Mouse (Mus musculus): Measurements from ENCODE around the gene Polg. TPM values are rescaled to one million over a fixed set of nuclear protein-coding genes. Genes with fewer than 3 reads are reported as not detected.
A peak's percentile ranks its signal among the peaks of the same experiment; 100 is the strongest.

Gene Polg
- polyA plus RNA-seq, 1 experiment from 2014 or later, result 23.0 TPM

- Histone ChIP-seq H3K27ac (ENCODE audit: low read depth, low read length) (peak overlapping the region; percentile 99), H3K9ac (replicated peaks; ENCODE audit: low read depth, low read length) (peak overlapping the region; percentile 99), H3K9me3 (ENCODE audit: control insufficient read depth, low read length) (no peaks in the 10 kb centered on the region), H3K36me3 (ENCODE audit: control insufficient read depth, insufficient read depth, low read length) (no peaks in the 10 kb centered on the region), H3K27me3 (ENCODE audit: control insufficient read depth, insufficient read depth, low read length) (no peaks in the 10 kb centered on the region), H3K4me1 (ENCODE audit: control insufficient read depth, insufficient read depth, low read length) (peaks cover 18% of the 10 kb centered on the region; the same call in 1 of the 2 replicates), H3K4me3 (ENCODE audit: low read depth, low read length) (peak overlapping the region; percentile 90), H3K4me2 (ENCODE audit: low read depth, low read length) (peak overlapping the region; percentile 94)
- under 1% methylated on average over 34 of the region's 35 CpGs for WGBS
- ATAC-seq (ENCODE audit: low read depth), result peak; percentile 12; the same call in 1 of the 2 replicates
These were observed 32.9 kb upstream of the Polg start for GRCm38 (mm10) chr7:79498965-79499595.

- Histone ChIP-seq H3K9me3 (ENCODE audit: control insufficient read depth, low read length) (no peaks in the 10 kb centered on the region), H3K36me3 (ENCODE audit: control insufficient read depth, insufficient read depth, low read length) (no peaks in the 10 kb centered on the region), H3K4me1 (ENCODE audit: control insufficient read depth, insufficient read depth, low read length) (peaks cover 18% of the 10 kb centered on the region; the same call in 1 of the 2 replicates), H3K27me3 (ENCODE audit: control insufficient read depth, insufficient read depth, low read length) (no peaks in the 10 kb centered on the region), H3K4me2 (ENCODE audit: low read depth, low read length) (peak overlapping the region; percentile 94), H3K27ac (ENCODE audit: low read depth, low read length) (peak overlapping the region; percentile 76), H3K4me3 (ENCODE audit: low read depth, low read length) (peak overlapping the region; percentile 90; the same call in 1 of the 2 replicates), H3K9ac (replicated peaks; ENCODE audit: low read depth, low read length) (0 out of 2 replicates have a peak overlapping the region, but pooled peaks have one; percentile 99)
- no peak for ATAC-seq (ENCODE audit: low read depth)
- WGBS, result 7% methylated on average over 6 of the region's 6 CpGs
These were observed 32.2 kb upstream of the Polg start for GRCm38 (mm10) chr7:79498356-79498755.

- Histone ChIP-seq H3K4me1 (ENCODE audit: control insufficient read depth, insufficient read depth, low read length) (peaks cover 14% of the 10 kb centered on the region; the same call in 1 of the 2 replicates), H3K4me2 (ENCODE audit: low read depth, low read length) (peak overlapping the region; percentile 94; the same call in 1 of the 2 replicates), H3K27me3 (ENCODE audit: control insufficient read depth, insufficient read depth, low read length) (no peaks in the 10 kb centered on the region), H3K9me3 (ENCODE audit: control insufficient read depth, low read length) (no peaks in the 10 kb centered on the region), H3K27ac (ENCODE audit: low read depth, low read length) (peak overlapping the region; percentile 76), H3K9ac (replicated peaks; ENCODE audit: low read depth, low read length) (no peak overlapping the region), H3K4me3 (ENCODE audit: low read depth, low read length) (no peak overlapping the region), H3K36me3 (ENCODE audit: control insufficient read depth, insufficient read depth, low read length) (no peaks in the 10 kb centered on the region)
- peak; percentile 4; the same call in 1 of the 2 replicates for ATAC-seq (ENCODE audit: low read depth)
- 3% methylated on average over 20 of the region's 20 CpGs for WGBS
These were observed 31.5 kb upstream of the Polg start for GRCm38 (mm10) chr7:79497701-79498115.

- Histone ChIP-seq H3K4me2 (ENCODE audit: low read depth, low read length) (peak overlapping the region; percentile 94; the same call in 1 of the 2 replicates), H3K36me3 (ENCODE audit: control insufficient read depth, insufficient read depth, low read length) (no peaks in the 10 kb centered on the region), H3K27ac (ENCODE audit: low read depth, low read length) (peak overlapping the region; percentile 76), H3K4me1 (ENCODE audit: control insufficient read depth, insufficient read depth, low read length) (peaks cover 11% of the 10 kb centered on the region; the same call in 1 of the 2 replicates), H3K4me3 (ENCODE audit: low read depth, low read length) (0 out of 2 replicates have a peak overlapping the region, but pooled peaks have one; percentile 10), H3K9me3 (ENCODE audit: control insufficient read depth, low read length) (no peaks in the 10 kb centered on the region), H3K27me3 (ENCODE audit: control insufficient read depth, insufficient read depth, low read length) (no peaks in the 10 kb centered on the region), H3K9ac (replicated peaks; ENCODE audit: low read depth, low read length) (peak overlapping the region; percentile 18; the same call in 1 of the 2 replicates)
- no peak for ATAC-seq (ENCODE audit: low read depth)
- WGBS, result 8% methylated on average over 9 of the region's 9 CpGs
These were observed 30.7 kb upstream of the Polg start for GRCm38 (mm10) chr7:79496816-79497328.

GRCm38 (mm10) chr7:79495988-79496815 lies 30.0 kb upstream of the Polg start:
- Histone ChIP-seq H3K36me3 (ENCODE audit: control insufficient read depth, insufficient read depth, low read length) (no peaks in the 10 kb centered on the region), H3K9me3 (ENCODE audit: control insufficient read depth, low read length) (no peaks in the 10 kb centered on the region), H3K9ac (replicated peaks; ENCODE audit: low read depth, low read length) (0 out of 2 replicates have a peak overlapping the region, but pooled peaks have one; percentile 28), H3K27me3 (ENCODE audit: control insufficient read depth, insufficient read depth, low read length) (no peaks in the 10 kb centered on the region), H3K4me2 (ENCODE audit: low read depth, low read length) (peak overlapping the region; percentile 94), H3K4me1 (ENCODE audit: control insufficient read depth, insufficient read depth, low read length) (peaks cover 11% of the 10 kb centered on the region; the same call in 1 of the 2 replicates), H3K4me3 (ENCODE audit: low read depth, low read length) (peak overlapping the region; percentile 26), H3K27ac (ENCODE audit: low read depth, low read length) (peak overlapping the region; percentile 76)
- WGBS, result 1% methylated on average over 38 of the region's 38 CpGs
- peak; percentile 74 for ATAC-seq (ENCODE audit: low read depth)

GRCm38 (mm10) chr7:79493915-79494314 lies 27.8 kb upstream of the Polg start:
- no peak overlapping the region for H3K27ac ChIP-seq (ENCODE audit: low read depth, low read length)
- H3K36me3 ChIP-seq (ENCODE audit: control insufficient read depth, insufficient read depth, low read length), result no peaks in the 10 kb centered on the region
- no peak overlapping the region for H3K4me3 ChIP-seq (ENCODE audit: low read depth, low read length)
- no peak for ATAC-seq (ENCODE audit: low read depth)
- no peaks in the 10 kb centered on the region for H3K27me3 ChIP-seq (ENCODE audit: control insufficient read depth, insufficient read depth, low read length)
- WGBS, result 8% methylated on average over 8 of the region's 8 CpGs
- H3K9me3 ChIP-seq (ENCODE audit: control insufficient read depth, low read length), result no peaks in the 10 kb centered on the region
- H3K9ac ChIP-seq (replicated peaks; ENCODE audit: low read depth, low read length), result no peak overlapping the region
- peaks cover 11% of the 10 kb centered on the region; the same call in 1 of the 2 replicates for H3K4me1 ChIP-seq (ENCODE audit: control insufficient read depth, insufficient read depth, low read length)
- no peak overlapping the region for H3K4me2 ChIP-seq (ENCODE audit: low read depth, low read length)

GRCm38 (mm10) chr7:79486528-79486927 lies 20.4 kb upstream of the Polg start:
- Histone ChIP-seq H3K9me3 (ENCODE audit: control insufficient read depth, low read length) (no peaks in the 10 kb centered on the region), H3K27ac (ENCODE audit: low read depth, low read length) (no peak overlapping the region), H3K9ac (replicated peaks; ENCODE audit: low read depth, low read length) (no peak overlapping the region), H3K27me3 (ENCODE audit: control insufficient read depth, insufficient read depth, low read length) (no peaks in the 10 kb centered on the region), H3K36me3 (ENCODE audit: control insufficient read depth, insufficient read depth, low read length) (no peaks in the 10 kb centered on the region), H3K4me1 (ENCODE audit: control insufficient read depth, insufficient read depth, low read length) (no peaks in the 10 kb centered on the region), H3K4me2 (ENCODE audit: low read depth, low read length) (no peak overlapping the region), H3K4me3 (ENCODE audit: low read depth, low read length) (no peak overlapping the region)
- no peak for ATAC-seq (ENCODE audit: low read depth)
- 60% methylated on average over 10 of the region's 10 CpGs for WGBS

GRCm38 (mm10) chr7:79474831-79475399 lies 8.8 kb upstream of the Polg start:
- Histone ChIP-seq H3K27ac (ENCODE audit: low read depth, low read length) (no peak overlapping the region), H3K27me3 (ENCODE audit: control insufficient read depth, insufficient read depth, low read length) (no peaks in the 10 kb centered on the region), H3K4me2 (ENCODE audit: low read depth, low read length) (no peak overlapping the region), H3K36me3 (ENCODE audit: control insufficient read depth, insufficient read depth, low read length) (no peaks in the 10 kb centered on the region), H3K9ac (replicated peaks; ENCODE audit: low read depth, low read length) (no peak overlapping the region), H3K4me1 (ENCODE audit: control insufficient read depth, insufficient read depth, low read length) (no peaks in the 10 kb centered on the region), H3K4me3 (ENCODE audit: low read depth, low read length) (no peak overlapping the region), H3K9me3 (ENCODE audit: control insufficient read depth, low read length) (no peaks in the 10 kb centered on the region)
- no peak for ATAC-seq (ENCODE audit: low read depth)
- WGBS, result 82% methylated on average over 5 of the region's 5 CpGs

Data from neural tube, embryonic 14.5 days (tissue).